Mouse (Mus musculus) testis, postnatal 14 days (tissue): ENCODE results near the gene Olfr1287.

ENCODE experiments used
- DNase-seq: peaks from one replicate; pipeline ENCODE4 v3.0.0; 2021; ENCODE audit warnings: low spot score

The Olfr1287 gene

DNA sequence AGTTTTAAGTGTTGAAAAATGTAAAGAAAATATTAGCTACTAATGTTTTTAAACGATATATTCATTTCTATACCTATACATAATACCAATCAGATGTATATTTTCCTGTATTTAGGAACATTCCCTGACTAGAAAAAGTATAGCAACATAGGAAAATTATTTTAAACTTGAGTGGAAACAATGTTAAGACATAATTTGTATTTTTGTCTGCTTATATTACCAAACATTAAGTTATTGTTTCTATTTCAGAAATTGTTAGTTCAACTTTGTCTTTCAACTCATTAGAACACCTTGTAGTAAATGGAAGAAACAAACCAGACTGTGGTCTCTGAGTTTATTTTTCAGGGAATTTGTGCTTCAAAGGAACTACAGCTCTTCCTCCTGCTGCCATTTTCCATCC, at the start of gene Olfr1287:
Olfr1287 (plus strand) TSS at position 301 of the 400 bp plus-strand sequence.
- no peak for DNase-seq

- DNase-seq, result no peak
Observed at GRCm38 (mm10) chr2:111422931-111423330, 26.0 kb upstream of the Olfr1287 start, which contains the start of gene Olfr1286. Gene Olfr1286, minus strand, starts transcription at chr2:111423115.

DNA sequence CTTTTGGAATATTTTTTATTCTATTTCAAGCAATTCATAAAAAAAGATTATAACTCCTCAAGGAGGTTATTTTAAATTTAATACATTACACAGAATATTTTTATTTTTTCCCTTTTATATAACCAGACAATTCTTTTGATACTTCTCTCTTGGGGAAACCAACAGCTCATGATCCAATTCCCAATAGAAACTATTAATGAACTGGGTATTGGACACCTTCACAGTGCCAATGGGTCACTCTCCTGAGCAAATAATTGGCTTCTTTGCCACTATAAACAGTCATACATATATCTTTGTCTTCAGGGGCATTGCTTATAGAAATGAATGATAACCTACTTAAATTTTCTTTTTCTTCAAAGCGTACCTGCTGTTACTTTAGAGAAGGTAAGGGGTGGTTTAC, 24.9 kb downstream of the Olfr1287 start, which contains the start of gene Olfr1288:
Olfr1288 (plus strand) TSS at position 301 of the 400 bp plus-strand sequence.
- DNase-seq, result no peak

- no peak for DNase-seq
Observed at GRCm38 (mm10) chr2:111480519-111480918, 31.6 kb downstream of the Olfr1287 start, which contains the start of gene Olfr1289. Gene Olfr1289, plus strand, starts transcription at chr2:111480819.

- no peak for DNase-seq
Observed at GRCm38 (mm10) chr2:111493729-111494128, 44.8 kb downstream of the Olfr1287 start, which contains the start of gene Olfr1290. Gene Olfr1290, minus strand, starts transcription at chr2:111493829.

DNA sequence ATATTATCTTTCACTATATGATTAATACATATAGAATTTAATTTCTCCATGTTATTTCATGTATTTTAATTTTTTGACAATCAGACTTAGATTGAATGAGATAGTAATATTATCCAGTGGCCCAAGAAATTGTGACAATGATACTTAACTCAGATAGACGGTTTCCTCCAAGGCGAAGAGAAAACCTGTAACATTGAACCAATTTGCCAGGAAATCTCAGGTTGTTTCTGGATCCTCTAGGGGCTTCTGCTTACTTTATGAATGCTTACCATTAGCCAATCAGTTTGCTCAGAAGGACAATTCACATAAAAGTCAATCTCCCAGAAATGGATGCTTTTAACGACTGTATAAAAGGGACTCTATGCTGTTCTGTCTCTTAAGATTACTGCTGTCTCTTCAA, 47.9 kb downstream of the Olfr1287 start, which contains the start of gene Olfr1291-ps1:
Olfr1291-ps1 (plus strand) TSS at position 301 of the 400 bp plus-strand sequence.
- DNase-seq, result no peak
